Mouse (Mus musculus) spleen, adult 2 months (tissue): Measurements from ENCODE around the gene Atf7ip.

Experiments used
- CTCF ChIP-seq: fragments of 200-500 bp; IDR thresholded peaks from 2 replicates; pipeline ENCODE4 v1.5.1; 2011; ENCODE audit warnings: mild to moderate bottlenecking, inconsistent platforms; ENCODE audit not compliant: insufficient read depth, insufficient read length, insufficient replicate concordance; ENCODE audit errors: extremely low read depth
- POLR2A ChIP-seq: fragments of 200-500 bp; IDR thresholded peaks from 2 replicates; pipeline ENCODE4 v1.6.1; 2011; ENCODE audit warnings: low read depth, low read length, inconsistent platforms

- TF ChIP-seq CTCF (no peak), POLR2A (no peak)
These were observed 16.1 kb upstream of the Atf7ip start for GRCm38 (mm10) chr6:136489899-136490298.
